Mouse (Mus musculus): Measurements from ENCODE around the gene Dpagt1. TPM values are rescaled to one million over a fixed set of nuclear protein-coding genes. Genes with fewer than 3 reads are reported as not detected.
"Not testable (repeated sequence)": the region's sequence is repeated elsewhere in the genome, so short reads cannot be mapped to it uniquely, and the experiment has no call there.

Dpagt1 gene
- total RNA-seq, 2 experiments from 2014 or later = 10.1 to 35.5 TPM

GRCm38 (mm10) chr9:44336093-44336406 lies 10.2 kb downstream of the Dpagt1 start:
- ATAC-seq (replicated peaks; ENCODE audit: low FRiP score, low TSS enrichment, poor library complexity, severe bottlenecking) = no peak

- not testable (repeated sequence) for ATAC-seq (replicated peaks; ENCODE audit: low FRiP score, low TSS enrichment, poor library complexity, severe bottlenecking)
These were observed 10.7 kb downstream of the Dpagt1 start for GRCm38 (mm10) chr9:44336513-44336912.

GRCm38 (mm10) chr9:44336964-44337363 lies 11.1 kb downstream of the Dpagt1 start:
- no peak for ATAC-seq (replicated peaks; ENCODE audit: low FRiP score, low TSS enrichment, poor library complexity, severe bottlenecking)

GRCm38 (mm10) chr9:44337436-44338169 lies 11.8 kb downstream of the Dpagt1 start:
- no peak for ATAC-seq (replicated peaks; ENCODE audit: low FRiP score, low TSS enrichment, poor library complexity, severe bottlenecking)

- no peak for ATAC-seq (replicated peaks; ENCODE audit: low FRiP score, low TSS enrichment, poor library complexity, severe bottlenecking)
These were observed 12.8 kb downstream of the Dpagt1 start for GRCm38 (mm10) chr9:44338574-44338973.

- ATAC-seq (replicated peaks; ENCODE audit: low FRiP score, low TSS enrichment, poor library complexity, severe bottlenecking) = no peak
These were observed 15.7 kb downstream of the Dpagt1 start for GRCm38 (mm10) chr9:44341487-44341886.

- ATAC-seq (replicated peaks; ENCODE audit: low FRiP score, low TSS enrichment, poor library complexity, severe bottlenecking) = peak; percentile 69
These were observed 16.4 kb downstream of the Dpagt1 start for GRCm38 (mm10) chr9:44342173-44342572.

GRCm38 (mm10) chr9:44342605-44343004 lies 16.8 kb downstream of the Dpagt1 start:
- no peak for ATAC-seq (replicated peaks; ENCODE audit: low FRiP score, low TSS enrichment, poor library complexity, severe bottlenecking)

- ATAC-seq (replicated peaks; ENCODE audit: low FRiP score, low TSS enrichment, poor library complexity, severe bottlenecking) = peak; percentile 80
These were observed 17.5 kb downstream of the Dpagt1 start for GRCm38 (mm10) chr9:44343290-44343689.

GRCm38 (mm10) chr9:44343781-44344421 lies 18.1 kb downstream of the Dpagt1 start, which contains the start of gene Hmbs:
TSS of gene Hmbs (minus strand) at chr9:44344228.
- peak; percentile 61 for ATAC-seq (replicated peaks; ENCODE audit: low FRiP score, low TSS enrichment, poor library complexity, severe bottlenecking)

- no peak for ATAC-seq (replicated peaks; ENCODE audit: low FRiP score, low TSS enrichment, poor library complexity, severe bottlenecking)
These were observed 20.0 kb downstream of the Dpagt1 start for GRCm38 (mm10) chr9:44345570-44346433.

GRCm38 (mm10) chr9:44347166-44347565 lies 21.3 kb downstream of the Dpagt1 start:
- no peak for ATAC-seq (replicated peaks; ENCODE audit: low FRiP score, low TSS enrichment, poor library complexity, severe bottlenecking)

- ATAC-seq (replicated peaks; ENCODE audit: low FRiP score, low TSS enrichment, poor library complexity, severe bottlenecking) = no peak
These were observed 21.8 kb downstream of the Dpagt1 start for GRCm38 (mm10) chr9:44347621-44348020.

- ATAC-seq (replicated peaks; ENCODE audit: low FRiP score, low TSS enrichment, poor library complexity, severe bottlenecking) = no peak
These were observed 22.7 kb downstream of the Dpagt1 start for GRCm38 (mm10) chr9:44348546-44348945.

- ATAC-seq (replicated peaks; ENCODE audit: low FRiP score, low TSS enrichment, poor library complexity, severe bottlenecking) = no peak
These were observed 25.6 kb downstream of the Dpagt1 start for GRCm38 (mm10) chr9:44351396-44351795.

- ATAC-seq (replicated peaks; ENCODE audit: low FRiP score, low TSS enrichment, poor library complexity, severe bottlenecking) = no peak
These were observed 26.5 kb downstream of the Dpagt1 start for GRCm38 (mm10) chr9:44352337-44352736.

GRCm38 (mm10) chr9:44353142-44353541 lies 27.3 kb downstream of the Dpagt1 start:
- no peak for ATAC-seq (replicated peaks; ENCODE audit: low FRiP score, low TSS enrichment, poor library complexity, severe bottlenecking)

GRCm38 (mm10) chr9:44357207-44357606 lies 31.4 kb downstream of the Dpagt1 start:
- 0 out of 2 replicates have a peak, but pooled peaks have one; percentile 38 for ATAC-seq (replicated peaks; ENCODE audit: low FRiP score, low TSS enrichment, poor library complexity, severe bottlenecking)

GRCm38 (mm10) chr9:44361190-44361917 lies 35.5 kb downstream of the Dpagt1 start, which contains the start of gene Vps11:
TSS of gene Vps11 (minus strand) at chr9:44361670.
- ATAC-seq (replicated peaks; ENCODE audit: low FRiP score, low TSS enrichment, poor library complexity, severe bottlenecking) = peak; percentile 93
